In genomic region chr12:29356681-29357397, GRCm38 (mm10) we compare ENCODE assay signal across 10 mouse cellular contexts.
DNase-seq lines count a peak whose midpoint lies in the region; ATAC-seq lines count a peak whose summit lies in the region.
"Had no signal": no experiment of that assay in that cellular context is flagged by ENCODE, and none has a peak within 500 bp of the region (broad histone marks: within the 10 kb centered on the region; RNA-seq: fewer than 3 reads in every experiment).

No protein-coding gene starts in this region.

- H3K4me3 ChIP-seq in forebrain, embryonic 15.5 days = no peak overlapping the region
- no peak overlapping the region for H3K4me3 ChIP-seq in midbrain, embryonic 12.5 days

- peak overlapping the region; percentile 84 for H3K27ac ChIP-seq in forebrain, embryonic 15.5 days (replicated peaks)
- peak overlapping the region; percentile 86 for H3K27ac ChIP-seq in midbrain, embryonic 12.5 days (replicated peaks)

- 0 out of 2 replicates have a peak overlapping the region, but pooled peaks have one; percentile 16 for H3K9ac ChIP-seq in forebrain, embryonic 15.5 days (replicated peaks)
- H3K9ac ChIP-seq in midbrain, embryonic 12.5 days (replicated peaks) = peak overlapping the region; percentile 41

- H3K36me3 ChIP-seq in forebrain, embryonic 15.5 days = no peaks in the 10 kb centered on the region
- H3K36me3 ChIP-seq in midbrain, embryonic 12.5 days = no peaks in the 10 kb centered on the region

- H3K9me3 ChIP-seq in forebrain, embryonic 15.5 days = no peaks in the 10 kb centered on the region
- H3K9me3 ChIP-seq in midbrain, embryonic 12.5 days = no peaks in the 10 kb centered on the region

- ATAC-seq in cerebellum, adult (ENCODE audit: insufficient number of reproducible peaks, low FRiP score, low TSS enrichment) = peak; percentile 26; the same call in 1 of the 2 replicates
- peak; percentile 69 for ATAC-seq in forebrain, embryonic 15.5 days (replicated peaks)
- ATAC-seq in midbrain, embryonic 12.5 days (ENCODE audit: low FRiP score, low read depth) = peak; percentile 89

- peaks cover 27% of the 10 kb centered on the region for H3K4me1 ChIP-seq in forebrain, embryonic 15.5 days
- H3K4me1 ChIP-seq in midbrain, embryonic 12.5 days = peaks cover 38% of the 10 kb centered on the region

- no peak overlapping the region for H3K4me2 ChIP-seq in forebrain, embryonic 15.5 days (replicated peaks)
- H3K4me2 ChIP-seq in midbrain, embryonic 12.5 days (replicated peaks) = peak overlapping the region; percentile 23

- DNase-seq in cerebellum, adult 18-20 months = no peak
- DNase-seq in ES-CJ7 (ENCODE audit: low read depth, low spot score) = peak; percentile 21
- no peak for DNase-seq in adipocyte (ENCODE audit: low spot score)
- DNase-seq in kidney, postnatal 25 days = no peak
- DNase-seq in urinary bladder, postnatal 14 days (ENCODE audit: low spot score) = no peak
- DNase-seq: kidney, adult 11 months; spleen, adult 18-20 months had no signal

- WGBS in forebrain, embryonic 15.5 days = 11% methylated on average over 11 of the region's 11 CpGs
- 10% methylated on average over 11 of the region's 11 CpGs for WGBS in midbrain, embryonic 12.5 days

- no peaks in the 10 kb centered on the region for H3K27me3 ChIP-seq in forebrain, embryonic 15.5 days
- 0 out of 2 replicates have a peak, but pooled peaks cover 3% of the 10 kb centered on the region for H3K27me3 ChIP-seq in midbrain, embryonic 12.5 days

Comparison
In these comparisons a context has a peak if more than half of its experiments do, and no peak if none do; other contexts are left out.
1. ATAC-seq: peak in every context shown above with its lines; median percentile 89 in midbrain, embryonic 12.5 days; 69 in forebrain, embryonic 15.5 days; 26 in cerebellum, adult.